Mouse (Mus musculus): Measurements from ENCODE around the gene 1700019N19Rik.

GRCm38 (mm10) chr19:58831280-58831922 lies 37.1 kb upstream of the 1700019N19Rik start:
- TF ChIP-seq CTCF (IDR thresholded peaks at IDR 0.05; ENCODE audit: extremely low read depth, insufficient read depth, low read length) (no peak), POLR2A (IDR thresholded peaks at IDR 0.05; ENCODE audit: extremely low read depth, insufficient read depth, low read length) (no peak)

Measured in cortical plate, adult 2 months (tissue).